Comparison of ENCODE assay signal across 13 mouse cellular contexts in genomic region chr6:127459776-127460175, GRCm38 (mm10).
"Had no signal": no experiment of that assay in that cellular context is flagged by ENCODE, and none has a peak within 500 bp of the region (broad histone marks: within the 10 kb centered on the region; RNA-seq: fewer than 3 reads in every experiment).

No protein-coding gene starts in this region.

- ATAC-seq: intestine, embryonic 16.5 days; liver, embryonic 12.5 days had no signal

- DNase-seq: kidney, adult 18-20 months; kidney, adult 9 months; kidney, postnatal 14 days; kidney, postnatal 4 days; layer of hippocampus, adult 9-11 months; liver; lung, embryonic 14.5 days; midbrain, embryonic 14.5 days; thymus, adult 18-20 months; thymus, postnatal 14 days; thymus, postnatal 4 days had no signal
